Mouse (Mus musculus) embryonic stem cell, embryonic (primary cell): ENCODE measurements around the gene Sept11.

Experiments
- CTCF ChIA-PET, 4 experiments: fragments of 300-600 bp in 2 of 4; fragments of 350-600 bp in 2 of 4; sonication (Branson Sonifier 250); formaldehyde crosslinking; loops; one replicate each; lab custom pipeline; 2022; ENCODE audit warnings: inconsistent platforms in 2 of 4; lab: Charles Lee
- POLR2A ChIA-PET, 4 experiments: fragments of 300-600 bp in 2 of 4; fragments of 350-600 bp in 2 of 4; sonication (Branson Sonifier 250); formaldehyde crosslinking; loops; one replicate each; lab custom pipeline; 2022; ENCODE audit warnings: antibody characterized with exemption in 4 of 4, inconsistent platforms in 1 of 4; lab: Charles Lee

The Sept11 gene

DNA sequence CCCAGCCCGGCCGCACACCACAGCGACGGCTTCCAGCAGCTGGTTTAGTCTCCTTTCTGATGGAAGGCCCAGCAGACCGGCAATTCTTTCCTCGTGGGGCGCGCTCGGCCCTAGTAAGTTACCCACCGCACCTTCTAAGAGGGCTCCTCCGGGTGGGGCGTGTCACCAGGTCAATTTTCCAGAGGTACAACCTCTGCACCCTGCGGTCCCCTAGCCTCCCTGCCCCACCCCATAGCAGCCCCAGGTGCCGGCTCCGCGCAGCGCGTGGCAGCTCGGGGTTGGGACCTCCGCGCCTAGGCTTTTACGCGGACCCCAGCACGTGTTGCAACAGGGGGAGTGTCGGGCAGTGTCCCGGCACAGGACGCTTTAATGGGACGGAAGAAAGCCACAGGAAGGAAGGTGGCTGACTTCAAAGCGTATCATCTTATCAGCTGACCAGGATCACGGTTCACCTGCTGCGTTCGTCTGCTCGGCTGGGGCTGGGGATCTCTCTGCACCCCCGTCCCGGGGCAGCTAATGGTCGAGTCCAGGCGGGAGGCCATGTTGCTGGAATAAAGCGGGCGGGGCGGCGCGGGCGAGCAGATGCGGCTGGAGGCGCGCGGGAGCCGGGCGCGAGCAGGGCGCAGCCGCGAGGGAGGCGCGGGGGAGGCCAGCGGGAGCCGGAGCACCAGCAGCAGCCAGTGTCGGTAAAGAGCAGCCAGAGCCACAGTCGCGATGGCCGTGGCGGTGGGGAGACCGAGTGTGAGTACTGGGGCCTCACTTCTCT, at the start of gene Sept11:
TSS of gene Sept11 (plus strand) at position 581 of the 766 bp plus-strand sequence.
- ChIA-PET POLR2A (interaction anchor here in 3 of 4 experiments (0.5 to 4.4 kb wide), 91 partner anchors 7 to 1018 kb away, joined by 3 to 58 read pairs (median 5); partner anchors contain the start of genes Sowahb (in 3 of the 3), Ccng2 (in 2 of the 3) and Ccdc158 (in 1 of the 3)), CTCF (interaction anchor here in 2 of 4 experiments (0.9 to 1.1 kb wide), 3 partner anchors 47 to 365 kb away, joined by 3 to 4 read pairs (median 3); no protein-coding TSS in a partner anchor)

DNA sequence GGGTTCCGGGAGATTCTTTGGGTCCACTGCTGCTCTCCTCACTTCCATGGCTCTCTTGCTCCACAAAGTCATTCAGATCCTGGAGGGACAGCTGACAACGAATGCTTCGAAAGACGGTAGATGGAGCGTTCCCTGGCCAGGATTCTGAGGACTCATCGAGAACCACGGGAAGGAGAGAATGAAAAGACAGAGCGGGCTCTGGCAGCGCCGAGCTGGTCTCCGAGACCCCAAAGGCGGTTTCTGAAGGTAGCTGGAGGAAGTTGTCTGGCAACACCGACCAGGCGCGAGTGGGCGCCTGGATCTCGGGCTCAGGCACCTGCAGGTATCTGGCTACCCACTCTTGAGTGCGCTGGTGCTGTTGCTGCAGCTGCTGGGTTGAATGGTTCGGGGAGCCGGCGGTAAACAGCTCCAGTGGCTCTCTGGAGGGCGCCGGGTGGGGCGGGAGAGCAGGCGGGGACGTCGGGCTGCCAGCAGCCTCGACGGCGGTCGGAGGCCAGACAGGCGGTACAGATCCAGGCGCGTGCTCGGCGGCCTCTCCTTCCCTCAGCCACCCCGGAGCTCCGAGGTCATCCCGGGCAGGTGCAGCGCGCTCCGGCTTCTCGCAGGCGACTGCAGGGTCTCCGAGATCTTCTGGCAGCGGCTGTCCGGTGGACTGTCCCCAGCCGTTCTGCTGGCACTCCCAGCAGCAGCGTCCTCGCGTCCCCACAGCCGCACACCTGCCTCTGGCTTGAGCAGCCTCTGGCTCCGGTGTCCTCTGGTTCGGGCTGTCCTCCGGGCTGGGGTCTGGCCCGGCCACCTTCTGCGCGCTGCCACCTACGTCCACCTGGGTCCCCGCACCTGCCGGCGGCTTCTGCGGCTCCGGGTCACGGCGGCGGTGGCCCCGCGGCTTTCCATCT, 49.3 kb upstream of the Sept11 start:
- ChIA-PET CTCF (interaction anchor here in 3 of 4 experiments (0.5 to 2.3 kb wide), 7 partner anchors 38 to 944 kb away, joined by 3 to 7 read pairs (median 3); no protein-coding TSS in a partner anchor), POLR2A (interaction anchor here in 3 of 4 experiments (0.6 to 17.4 kb wide), 26 partner anchors 12 to 289 kb away, joined by 3 to 157 read pairs (median 5); partner anchors contain the start of genes Sept11 (in 3 of the 3) and Ccng2 (in 1 of the 3))

DNA sequence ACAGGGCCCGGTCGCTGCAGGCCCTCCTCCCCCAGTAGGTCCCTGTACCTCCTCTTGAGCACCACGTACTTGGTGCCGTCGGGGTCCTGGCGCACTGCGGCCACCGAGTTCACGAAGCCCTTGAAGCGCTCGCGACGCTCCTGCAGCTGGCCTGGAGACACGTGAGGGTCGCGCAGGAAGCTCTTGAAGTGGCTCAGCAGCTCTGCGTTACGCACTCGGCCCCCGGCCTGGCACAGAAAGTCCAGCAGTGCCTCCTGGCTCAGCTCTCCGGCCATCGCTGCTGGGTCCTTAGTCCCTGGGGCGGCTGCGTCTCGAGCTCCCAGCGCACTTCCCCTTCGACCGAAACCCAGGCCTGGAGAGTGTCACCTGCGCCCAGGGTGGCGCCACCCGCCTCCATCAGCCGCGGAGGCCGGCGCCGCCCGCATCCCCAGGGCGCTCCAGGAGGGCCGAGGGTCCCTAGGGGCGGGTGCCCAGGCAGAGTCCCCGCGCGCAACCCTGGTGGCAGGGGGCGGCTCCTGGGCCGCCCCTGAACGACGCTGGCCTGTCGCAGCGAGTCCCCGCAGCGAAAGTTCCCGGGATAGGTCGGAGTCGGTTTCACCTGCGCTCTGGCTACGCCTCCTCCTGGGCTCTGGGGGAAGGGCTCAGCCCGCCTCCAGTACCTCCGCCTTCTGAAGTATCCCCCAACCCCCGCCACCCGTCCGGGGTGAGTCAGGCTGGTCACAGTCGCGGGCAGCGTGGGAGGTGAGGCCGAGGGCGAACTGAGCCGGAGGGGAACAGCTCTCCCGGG, 48.5 kb upstream of the Sept11 start, which contains the start of gene Sowahb:
TSS of gene Sowahb (minus strand) at position 439 of the 787 bp plus-strand sequence.
- ChIA-PET CTCF (interaction anchor here in 3 of 4 experiments (0.5 to 2.3 kb wide), 6 partner anchors 14 to 120 kb away, joined by 3 to 7 read pairs (median 3); no protein-coding TSS in a partner anchor), POLR2A (interaction anchor here in 3 of 4 experiments (0.6 to 17.4 kb wide), 30 partner anchors 17 to 370 kb away, joined by 3 to 157 read pairs (median 5); partner anchors contain the start of genes Sept11 (in 3 of the 3), Ccdc158 (in 1 of the 3) and Ccng2 (in 1 of the 3))

DNA sequence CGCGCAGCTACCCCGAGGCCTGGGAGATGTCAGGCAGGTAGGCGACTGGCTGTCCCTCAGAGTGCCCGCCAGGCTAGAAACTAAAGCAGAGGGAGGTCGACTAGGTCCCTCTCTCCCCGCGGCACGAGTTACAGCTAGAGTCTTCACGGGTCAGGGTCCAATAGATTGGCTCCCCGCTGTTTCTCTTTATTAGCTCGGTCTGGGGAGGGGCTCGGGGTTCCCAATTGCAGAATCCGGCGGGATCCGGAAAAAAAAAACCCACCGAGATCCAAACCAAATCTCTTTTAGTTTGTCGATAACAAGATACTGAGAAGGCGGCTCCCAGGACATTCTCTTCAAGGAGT, 47.9 kb upstream of the Sept11 start:
- POLR2A ChIA-PET, result interaction anchor here in 3 of 4 experiments (0.6 to 17.4 kb wide), 26 partner anchors 14 to 370 kb away, joined by 3 to 157 read pairs (median 5); partner anchors contain the start of genes Sept11 (in 2 of the 3), Ccdc158 (in 1 of the 3) and Ccng2 (in 1 of the 3)
- CTCF ChIA-PET, result interaction anchor here in 3 of 4 experiments (0.5 to 2.3 kb wide), 8 partner anchors 14 to 280 kb away, joined by 3 to 7 read pairs (median 3); partner anchors contain the start of gene Sept11 (in 1 of the 3)

DNA sequence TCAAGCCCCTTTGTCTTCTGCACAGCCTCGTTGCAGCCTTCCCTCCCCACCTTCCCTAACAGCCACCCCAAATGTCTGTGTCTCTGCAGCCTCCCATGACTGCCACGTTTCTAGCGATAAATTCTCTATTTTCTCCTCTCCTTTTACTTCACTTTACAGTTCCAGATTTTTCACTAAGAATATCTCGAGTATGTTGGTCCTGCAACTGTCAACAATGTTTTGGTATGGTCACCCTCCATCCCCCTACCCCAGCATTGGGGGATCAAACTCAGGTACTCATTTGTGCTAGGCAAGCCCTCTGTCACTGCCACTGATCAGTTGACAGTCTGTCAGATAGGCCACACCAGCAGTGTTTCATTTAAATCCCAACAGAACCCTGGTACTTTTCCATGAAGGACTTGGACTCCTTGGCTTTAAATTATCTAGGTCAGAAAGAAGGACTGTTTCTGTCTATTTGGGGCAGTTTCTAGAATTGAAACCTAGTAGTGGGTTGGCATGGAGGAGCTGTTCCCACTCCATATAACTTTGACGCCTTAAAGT, 46.9 kb upstream of the Sept11 start:
- CTCF ChIA-PET, result interaction anchor here in 1 of 4 experiments (1.0 kb wide), 1 partner anchor 47 kb away, joined by 3 read pairs; the partner anchor contains the start of gene Sept11
- POLR2A ChIA-PET, result interaction anchor here in 2 of 4 experiments (0.6 to 17.4 kb wide), 7 partner anchors 27 to 92 kb away, joined by 3 to 157 read pairs (median 15); no protein-coding TSS in a partner anchor

DNA sequence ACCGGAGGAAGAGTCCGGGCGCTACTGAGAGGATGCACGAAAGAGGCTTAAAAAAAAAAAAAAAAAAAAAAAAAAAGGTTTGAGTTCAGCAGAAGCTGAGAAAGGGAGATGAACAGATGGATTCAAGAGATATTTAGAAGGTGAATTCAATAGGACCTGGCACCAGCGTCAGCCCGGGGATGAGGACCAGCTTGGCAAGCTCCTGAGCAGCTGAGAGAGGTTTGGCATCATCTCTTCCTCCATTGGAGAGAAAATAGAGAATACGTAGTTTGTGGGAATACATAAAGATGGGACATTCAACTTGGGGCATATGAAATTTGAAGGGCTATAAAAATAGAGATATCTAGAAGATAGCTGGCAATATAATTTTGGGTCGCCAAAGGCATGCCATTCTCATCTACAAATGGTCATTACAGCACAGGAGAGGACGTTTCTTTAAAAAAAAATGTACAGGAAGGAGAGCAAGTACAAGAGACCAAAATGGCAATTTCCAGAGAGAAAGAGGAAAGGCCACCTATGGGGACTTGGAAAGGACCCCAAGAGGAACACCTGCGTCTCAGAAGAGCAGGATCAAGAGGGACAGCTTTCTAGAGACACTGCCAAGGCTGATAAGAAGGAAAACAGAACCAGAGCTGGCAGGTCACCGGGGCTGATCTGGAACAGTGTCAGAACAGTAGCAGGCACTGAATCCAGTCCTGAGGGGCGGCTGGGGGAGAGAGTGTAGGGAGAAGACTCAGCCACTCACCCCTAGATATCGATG, 44.6 kb upstream of the Sept11 start:
- ChIA-PET POLR2A (interaction anchor here in 3 of 4 experiments (0.6 to 1.1 kb wide), 5 partner anchors 43 to 130 kb away, joined by 3 to 4 read pairs (median 3); no protein-coding TSS in a partner anchor), CTCF (interaction anchor here in 1 of 4 experiments (0.6 kb wide), 1 partner anchor 274 kb away, joined by 9 read pairs; no protein-coding TSS in a partner anchor)

DNA sequence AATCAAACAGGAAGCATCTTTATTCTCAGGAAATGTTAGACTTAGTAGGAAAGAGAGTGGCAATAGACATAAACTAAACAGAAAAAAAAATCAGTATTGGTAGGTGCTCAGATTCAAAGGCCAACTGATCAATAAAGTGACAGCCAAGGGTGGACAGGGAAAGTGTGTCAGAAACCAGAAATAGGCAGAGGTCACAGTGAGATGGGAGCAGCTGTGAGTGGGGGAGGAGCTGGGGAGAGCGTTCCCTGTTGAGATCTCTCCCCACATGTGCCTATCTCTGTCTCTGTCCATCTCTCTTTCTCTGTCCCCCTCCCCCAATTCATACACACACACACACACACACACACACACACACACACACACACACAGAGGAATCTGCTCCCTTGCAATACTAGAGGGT, 43.3 kb upstream of the Sept11 start:
- ChIA-PET CTCF (interaction anchor here in 2 of 4 experiments (0.6 to 1.1 kb wide), 2 partner anchors 89 to 115 kb away, joined by 3 read pairs; no protein-coding TSS in a partner anchor), POLR2A (interaction anchor here in 1 of 4 experiments (1.1 to 1.4 kb wide), 3 partner anchors 23 to 60 kb away, joined by 3 to 6 read pairs (median 6); no protein-coding TSS in a partner anchor)

DNA sequence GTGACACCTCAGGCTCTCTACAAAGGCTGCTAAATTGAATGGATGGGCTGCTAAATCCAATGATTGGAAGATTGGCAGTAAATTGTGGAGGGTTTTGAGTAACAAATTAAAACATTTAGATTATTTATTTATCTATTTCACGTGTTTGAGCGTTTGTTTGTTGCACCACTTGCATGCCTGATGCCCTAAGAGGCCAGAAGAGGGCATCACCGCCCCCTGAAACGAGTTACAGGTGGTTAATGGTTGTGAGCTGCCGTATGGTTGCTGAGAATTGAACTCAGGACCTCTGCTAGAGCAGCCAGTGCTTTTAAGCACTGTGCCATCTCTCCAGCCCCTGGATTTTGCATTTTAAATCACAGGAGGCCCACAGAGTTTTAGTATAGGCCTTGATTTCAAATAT, 42.2 kb upstream of the Sept11 start:
- ChIA-PET POLR2A (interaction anchor here in 1 of 4 experiments (0.8 kb wide), 2 partner anchors 42 to 155 kb away, joined by 3 to 5 read pairs; partner anchors contain the start of gene Sept11), CTCF (interaction anchor here in 3 of 4 experiments (0.7 to 1.1 kb wide), 8 partner anchors 26 to 273 kb away, joined by 3 to 6 read pairs (median 3); no protein-coding TSS in a partner anchor)

DNA sequence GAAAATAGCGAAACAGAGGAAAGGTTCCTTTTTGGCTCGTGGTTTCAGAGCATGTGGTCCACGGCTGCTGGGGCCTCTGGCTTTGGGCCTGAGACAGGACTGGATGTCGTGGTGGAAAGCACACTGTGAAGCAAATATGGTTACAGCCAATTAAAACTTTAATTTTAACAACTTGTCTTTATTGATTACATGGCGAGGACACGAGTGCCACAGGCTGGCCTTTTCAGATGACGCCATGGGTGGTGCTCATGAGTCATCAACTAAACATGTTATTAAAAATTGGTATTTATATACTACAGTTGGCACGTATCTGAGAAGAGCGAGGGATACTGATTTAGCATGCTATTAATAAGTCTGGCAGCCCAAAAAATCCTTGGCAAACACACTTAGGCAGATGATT, 41.3 kb upstream of the Sept11 start:
- ChIA-PET CTCF (interaction anchor here in 2 of 4 experiments (0.9 to 1.1 kb wide), 5 partner anchors 110 to 272 kb away, joined by 3 to 6 read pairs (median 4); no protein-coding TSS in a partner anchor), POLR2A (interaction anchor here in 2 of 4 experiments (0.8 to 1.2 kb wide), 3 partner anchors 11 to 154 kb away, joined by 3 to 5 read pairs (median 3); partner anchors contain the start of gene Sept11 (in 1 of the 2))

DNA sequence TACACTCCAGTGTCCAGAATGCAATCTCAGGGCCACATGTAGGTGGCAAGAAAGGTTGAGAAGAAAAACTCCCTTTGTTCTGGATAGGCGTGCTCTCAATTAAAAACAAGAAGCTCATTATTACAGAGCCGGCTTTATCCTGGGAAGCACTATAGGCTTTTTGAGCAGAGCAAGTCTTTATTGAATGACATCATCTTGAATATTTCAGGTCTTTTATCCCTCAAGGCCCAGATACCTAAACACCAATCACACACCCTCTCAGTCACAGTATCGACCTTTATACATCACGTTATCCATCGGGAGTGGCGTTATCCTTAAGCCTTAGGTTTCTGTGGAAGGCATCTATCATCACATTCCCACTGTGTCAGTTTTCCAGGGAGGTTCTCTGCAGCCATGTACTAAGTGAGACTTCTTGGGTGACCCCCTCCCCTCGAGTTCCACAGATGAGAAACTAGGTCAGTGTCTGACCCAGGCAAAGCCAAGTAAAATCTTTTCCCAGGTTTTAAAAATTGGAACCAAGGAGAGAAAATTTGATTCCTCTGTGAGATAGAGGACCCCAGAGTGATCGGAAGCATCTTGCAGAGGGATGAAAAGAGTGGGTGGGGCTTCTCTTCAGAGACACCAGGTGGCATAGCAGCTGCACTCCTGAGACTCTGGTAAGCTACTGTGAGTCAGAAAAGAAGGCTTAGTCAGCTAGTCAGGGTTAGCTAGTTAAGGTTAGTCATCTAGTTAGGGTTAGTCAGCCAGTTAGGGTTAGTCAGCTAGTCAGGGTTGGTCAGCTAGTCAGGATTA, 39.4 kb upstream of the Sept11 start:
- POLR2A ChIA-PET, result interaction anchor here in 1 of 4 experiments (0.7 kb wide), 1 partner anchor 35 kb away, joined by 3 read pairs; no protein-coding TSS in a partner anchor
- CTCF ChIA-PET, result interaction anchor here in 2 of 4 experiments (0.6 to 0.8 kb wide), 4 partner anchors 69 to 270 kb away, joined by 3 to 4 read pairs (median 4); no protein-coding TSS in a partner anchor

DNA sequence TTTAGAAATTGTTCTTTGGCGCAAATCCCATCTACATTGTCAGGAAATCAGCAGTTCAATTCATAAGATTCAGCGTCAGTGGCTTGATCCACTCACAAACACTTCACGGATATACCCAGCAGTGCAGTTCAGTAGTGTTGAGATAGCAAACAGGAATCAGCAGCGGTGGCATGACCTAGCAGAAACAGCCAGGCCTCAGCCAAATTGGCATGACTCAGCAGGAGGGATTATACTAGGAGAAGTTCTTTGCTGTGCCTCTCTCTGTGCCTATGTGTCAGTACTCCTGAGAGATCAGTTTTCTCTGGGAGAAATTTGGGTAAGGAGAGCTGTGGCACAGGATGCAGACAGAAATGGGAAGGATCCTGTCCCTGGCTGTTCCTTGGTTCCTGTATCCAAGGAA, 32.4 kb upstream of the Sept11 start:
- POLR2A ChIA-PET, result interaction anchor here in 1 of 4 experiments (0.9 kb wide), 1 partner anchor 33 kb away, joined by 3 read pairs; the partner anchor contains the start of gene Sept11
- CTCF ChIA-PET, result interaction anchor here in 2 of 4 experiments (0.6 to 1.1 kb wide), 2 partner anchors 69 kb away, joined by 3 read pairs; no protein-coding TSS in a partner anchor

DNA sequence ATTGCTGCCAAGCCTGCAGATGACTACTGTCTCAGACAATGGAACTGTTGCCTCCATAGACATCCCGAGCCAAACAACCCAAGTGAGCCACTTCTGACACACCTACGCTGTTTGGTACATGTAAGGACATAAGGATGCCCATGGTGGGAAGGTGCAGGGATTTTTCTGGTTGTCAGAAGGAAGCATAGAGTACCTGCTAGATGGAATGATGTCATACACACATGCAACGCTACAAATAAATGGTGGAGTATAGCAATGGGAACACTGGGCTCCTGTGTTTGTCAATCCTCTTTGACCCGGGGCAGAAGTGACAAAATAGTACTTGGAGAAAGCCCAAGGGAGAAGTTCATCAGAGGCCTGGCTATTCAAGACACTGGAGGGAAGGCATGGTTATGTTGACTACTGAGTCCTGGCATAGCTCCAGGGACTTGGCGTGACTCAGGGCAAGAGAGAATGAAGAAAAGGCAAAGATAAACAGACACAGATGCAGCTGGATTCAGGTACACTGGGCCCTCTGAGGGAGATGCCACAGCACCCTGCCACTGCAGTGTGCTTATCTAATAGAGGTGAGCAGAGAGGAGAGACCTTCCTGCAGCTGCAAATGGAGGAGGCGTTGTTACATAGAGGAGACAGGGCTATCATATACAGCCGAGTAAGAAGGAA, 15.4 kb upstream of the Sept11 start:
- POLR2A ChIA-PET, result no interaction called here
- CTCF ChIA-PET, result no interaction called here

DNA sequence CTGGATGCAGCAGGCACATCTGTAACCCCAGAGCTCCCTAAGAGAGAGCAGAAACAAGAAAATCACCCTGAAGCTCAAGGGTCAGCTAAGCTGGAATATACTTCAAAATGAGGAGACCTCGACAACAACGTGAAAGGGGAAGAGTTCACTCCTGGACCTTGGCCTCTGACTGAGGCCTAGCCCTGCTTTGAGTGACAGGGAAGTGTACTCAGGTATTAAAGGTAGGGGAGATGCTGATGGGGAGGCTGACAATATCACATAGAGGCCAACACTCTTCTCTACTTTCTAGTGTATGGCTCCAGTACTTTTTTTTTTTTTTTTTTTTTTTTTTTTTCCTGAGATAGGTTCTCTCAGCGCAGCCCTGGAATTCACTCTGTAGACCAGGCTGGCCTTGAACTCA, 13.6 kb upstream of the Sept11 start:
- ChIA-PET CTCF (interaction anchor here in 1 of 4 experiments (1.0 kb wide), 1 partner anchor 270 kb away, joined by 3 read pairs; no protein-coding TSS in a partner anchor), POLR2A (interaction anchor here in 2 of 4 experiments (0.6 to 3.3 kb wide), 5 partner anchors 13 to 49 kb away, joined by 3 to 25 read pairs (median 5); partner anchors contain the start of gene Sept11 (in 1 of the 2))
